Mouse (Mus musculus) liver, embryonic 11.5 days (tissue): ENCODE results near the gene Cers6. TPM values are rescaled to one million over a fixed set of nuclear protein-coding genes. Genes with fewer than 3 reads are reported as not detected.

Experiments used
- ATAC-seq: fragments of 200-750 bp; cut with Nextera tagmentation; replicated peaks from 2 replicates; pipeline ENCODE4 v1.8.0; 2017; ENCODE audit warnings: moderate number of reproducible peaks, mild to moderate bottlenecking, moderate TSS enrichment, moderate library complexity; ENCODE audit not compliant: low FRiP score
- DNase-seq: peaks from one replicate; pipeline ENCODE4 v3.0.0-alpha.2; 2017; ENCODE audit warnings: low spot score
- H3K27ac ChIP-seq: fragments of 300-500 bp; sonication (generic); 2 replicates; pipeline ENCODE4 v1.5.1; 2014; ENCODE audit warnings: mild to moderate bottlenecking, low read depth, low read length, control low read depth
- H3K27me3 ChIP-seq: fragments of 300-500 bp; sonication (generic); replicated peaks from 2 replicates; pipeline ENCODE4 v1.6.1; 2014; ENCODE audit warnings: low read length, mixed read lengths; ENCODE audit not compliant: control insufficient read depth, insufficient read depth
- H3K36me3 ChIP-seq: fragments of 300-500 bp; sonication (generic); 2 replicates; pipeline ENCODE4 v1.6.1; 2014; ENCODE audit warnings: mild to moderate bottlenecking, low read length, moderate library complexity, mixed read lengths; ENCODE audit not compliant: control insufficient read depth, insufficient read depth
- H3K4me1 ChIP-seq: fragments of 300-500 bp; sonication (generic); replicated peaks from 2 replicates; pipeline ENCODE4 v1.6.1; 2014; ENCODE audit warnings: low read length, mixed read lengths; ENCODE audit not compliant: control insufficient read depth, insufficient read depth
- H3K4me2 ChIP-seq: fragments of 300-500 bp; sonication (generic); 2 replicates; pipeline ENCODE4 v1.6.1; 2014; ENCODE audit warnings: mild to moderate bottlenecking, control low read depth, moderate library complexity
- H3K4me3 ChIP-seq: fragments of 300-500 bp; sonication (generic); 2 replicates; pipeline ENCODE4 v1.5.1; 2014; ENCODE audit warnings: low read depth, low read length, control low read depth
- H3K9ac ChIP-seq: fragments of 300-500 bp; sonication (generic); 2 replicates; pipeline ENCODE4 v1.6.1; 2014; ENCODE audit warnings: low read depth, low read length, control low read depth
- H3K9me3 ChIP-seq: fragments of 300-500 bp; sonication (generic); 2 replicates; pipeline ENCODE4 v1.6.1; 2016; ENCODE audit warnings: low read length, inconsistent platforms, mixed read lengths; ENCODE audit not compliant: control insufficient read depth
- WGBS: fragments of 180-500 bp; shearing (Covaris S2); extraction: QIAGEN DNeasy Blood & Tissue Kit; methylation state at CpG from one replicate; pipeline ENCODE4 v1.1.7; 2014; 5-methylcytosine and 5-hydroxymethylcytosine counted together
- polyA plus RNA-seq: library from polyadenylated mRNA; unstranded; fragments of >200 nt; fragmentation: Nextera tagmentation; extraction: Ambion mirVana; gene quantifications from 2 replicates; pipeline ENCODE4 v1.2.1, GENCODE M21; 2014

Cers6 gene
- polyA plus RNA-seq, 1 experiment from 2014 or later: 17.6 TPM

- H3K4me2 ChIP-seq: no peak overlapping the region
- whole genome bisulfite sequencing: 73% methylated on average over 4 of the region's 4 CpGs
Measured at GRCm38 (mm10) chr2:69116767-69117166, 255.5 kb downstream of the Cers6 start.

DNA sequence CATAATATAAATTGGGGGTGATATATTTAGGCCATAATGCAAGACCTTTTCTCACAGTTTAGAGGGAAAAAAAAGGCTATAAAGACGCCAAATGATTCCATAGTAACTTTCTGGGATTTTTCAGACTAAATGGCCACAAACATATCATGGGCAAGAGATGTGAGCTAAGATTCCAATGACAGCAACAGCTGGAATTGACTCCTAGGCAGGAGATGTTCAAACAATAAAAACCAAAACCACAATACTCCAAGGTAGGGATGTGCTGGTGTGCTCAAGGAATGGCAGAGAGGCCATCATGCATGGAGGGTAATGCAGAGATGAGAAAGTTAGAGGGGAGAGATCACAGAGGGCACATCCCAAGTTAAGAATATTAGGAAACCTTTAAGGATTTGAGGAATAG is 257.8 kb downstream of the Cers6 start:
- no peaks in the 10 kb centered on the region for H3K4me1 ChIP-seq
- H3K4me2 ChIP-seq: no peak overlapping the region
- no peak overlapping the region for H3K4me3 ChIP-seq
- H3K36me3 ChIP-seq: peaks cover 3% of the 10 kb centered on the region; the same call in 1 of the 2 replicates
- H3K9ac ChIP-seq: no peak overlapping the region
- H3K27me3 ChIP-seq: no peaks in the 10 kb centered on the region
- peaks cover 2% of the 10 kb centered on the region; the same call in 1 of the 2 replicates for H3K9me3 ChIP-seq
- no peak for DNase-seq
- no peak for ATAC-seq
- WGBS: 87% methylated on average over 1 of the region's 1 CpGs
- H3K27ac ChIP-seq: no peak overlapping the region

More at GRCm38 (mm10) chr2:69116767-69117166, 255.5 kb downstream of the Cers6 start:
- Histone ChIP-seq H3K9me3 (peaks cover 2% of the 10 kb centered on the region; the same call in 1 of the 2 replicates), H3K27ac (no peak overlapping the region), H3K4me1 (no peaks in the 10 kb centered on the region), H3K36me3 (peaks cover 3% of the 10 kb centered on the region; the same call in 1 of the 2 replicates), H3K9ac (no peak overlapping the region), H3K4me3 (no peak overlapping the region), H3K27me3 (no peaks in the 10 kb centered on the region)
- no peak for DNase-seq
- no peak for ATAC-seq

- no peak overlapping the region for H3K27ac ChIP-seq
- WGBS: 61% methylated on average over 2 of the region's 2 CpGs
- no peak overlapping the region for H3K9ac ChIP-seq
- H3K9me3 ChIP-seq: peaks cover 2% of the 10 kb centered on the region; the same call in 1 of the 2 replicates
- H3K27me3 ChIP-seq: no peaks in the 10 kb centered on the region
- H3K4me1 ChIP-seq: no peaks in the 10 kb centered on the region
- H3K4me3 ChIP-seq: no peak overlapping the region
- ATAC-seq: no peak
- H3K4me2 ChIP-seq: no peak overlapping the region
- H3K36me3 ChIP-seq: peaks cover 3% of the 10 kb centered on the region; the same call in 1 of the 2 replicates
- DNase-seq: no peak
Measured at GRCm38 (mm10) chr2:69119718-69120117, 258.5 kb downstream of the Cers6 start.

DNA sequence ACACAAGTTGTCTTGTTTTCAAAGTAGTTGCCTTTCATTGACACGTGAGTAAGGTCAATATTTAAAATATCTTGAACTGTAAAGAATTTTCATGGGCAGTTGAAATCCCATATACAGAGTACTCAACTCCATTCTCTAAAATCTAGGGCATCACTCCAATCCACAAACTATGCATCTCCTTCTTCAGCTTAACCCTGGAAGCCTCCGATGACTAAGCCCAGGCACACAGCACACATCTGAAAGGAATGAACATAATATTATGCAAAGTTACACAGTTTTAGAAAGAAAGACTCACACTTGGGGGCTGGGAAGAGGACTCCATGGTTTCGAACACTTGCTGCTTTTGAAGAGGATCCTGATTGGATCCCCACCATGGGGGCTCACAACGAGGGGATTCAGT is 260.4 kb downstream of the Cers6 start:
- Histone ChIP-seq H3K4me1 (no peaks in the 10 kb centered on the region), H3K9me3 (no peaks in the 10 kb centered on the region), H3K36me3 (no peaks in the 10 kb centered on the region), H3K9ac (no peak overlapping the region), H3K27ac (no peak overlapping the region), H3K27me3 (no peaks in the 10 kb centered on the region), H3K4me2 (no peak overlapping the region), H3K4me3 (no peak overlapping the region)
- WGBS: 81% methylated on average over 4 of the region's 4 CpGs
- DNase-seq: no peak
- ATAC-seq: no peak

- no peak overlapping the region for H3K4me2 ChIP-seq
- peaks cover 5% of the 10 kb centered on the region; the same call in 1 of the 2 replicates for H3K4me1 ChIP-seq
- no peaks in the 10 kb centered on the region for H3K36me3 ChIP-seq
- no peak for DNase-seq
- H3K27me3 ChIP-seq: no peaks in the 10 kb centered on the region
- 62% methylated on average over 3 of the region's 3 CpGs for WGBS
- no peaks in the 10 kb centered on the region for H3K9me3 ChIP-seq
- no peak overlapping the region for H3K9ac ChIP-seq
- no peak overlapping the region for H3K27ac ChIP-seq
- ATAC-seq: no peak
- H3K4me3 ChIP-seq: no peak overlapping the region
Measured at GRCm38 (mm10) chr2:69125425-69125824, 264.2 kb downstream of the Cers6 start.

DNA sequence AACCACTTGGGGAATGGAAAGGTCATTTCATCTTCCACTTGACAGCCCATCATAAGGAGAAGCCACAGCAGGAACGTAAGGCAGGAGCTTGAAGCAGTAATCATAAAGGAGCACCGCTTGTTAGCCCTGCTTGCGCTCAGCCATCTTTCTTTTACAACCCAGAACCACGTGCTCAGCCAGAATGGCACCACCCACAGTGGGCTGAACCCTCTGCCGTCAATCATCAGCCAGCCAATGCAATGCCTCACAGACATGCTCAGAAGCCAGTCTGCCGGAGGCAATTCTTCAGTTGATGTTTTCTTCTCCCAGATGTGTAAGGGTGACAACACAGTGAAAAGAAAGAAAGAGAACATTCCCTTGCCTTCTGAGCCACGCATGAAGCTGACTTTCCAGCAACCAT is 267.1 kb downstream of the Cers6 start:
- no peaks in the 10 kb centered on the region for H3K9me3 ChIP-seq
- no peak for DNase-seq
- H3K4me3 ChIP-seq: no peak overlapping the region
- no peak overlapping the region for H3K9ac ChIP-seq
- H3K4me1 ChIP-seq: peaks cover 5% of the 10 kb centered on the region; the same call in 1 of the 2 replicates
- ATAC-seq: no peak
- H3K27ac ChIP-seq: no peak overlapping the region
- no peak overlapping the region for H3K4me2 ChIP-seq
- H3K36me3 ChIP-seq: no peaks in the 10 kb centered on the region
- H3K27me3 ChIP-seq: no peaks in the 10 kb centered on the region
- WGBS: 80% methylated on average over 7 of the region's 7 CpGs

- no peak overlapping the region for H3K9ac ChIP-seq
- no peak overlapping the region for H3K4me2 ChIP-seq
- no peaks in the 10 kb centered on the region for H3K36me3 ChIP-seq
- H3K9me3 ChIP-seq: no peaks in the 10 kb centered on the region
- no peaks in the 10 kb centered on the region for H3K27me3 ChIP-seq
- H3K27ac ChIP-seq: 0 out of 2 replicates have a peak overlapping the region, but pooled peaks have one; percentile 6
- ATAC-seq: no peak; the same call in 1 of the 2 replicates
- DNase-seq: no peak
- no peak overlapping the region for H3K4me3 ChIP-seq
- peaks cover 5% of the 10 kb centered on the region; the same call in 1 of the 2 replicates for H3K4me1 ChIP-seq
- 61% methylated on average over 10 of the region's 10 CpGs for WGBS
Measured at GRCm38 (mm10) chr2:69128921-69129395, 267.7 kb downstream of the Cers6 start.

DNA sequence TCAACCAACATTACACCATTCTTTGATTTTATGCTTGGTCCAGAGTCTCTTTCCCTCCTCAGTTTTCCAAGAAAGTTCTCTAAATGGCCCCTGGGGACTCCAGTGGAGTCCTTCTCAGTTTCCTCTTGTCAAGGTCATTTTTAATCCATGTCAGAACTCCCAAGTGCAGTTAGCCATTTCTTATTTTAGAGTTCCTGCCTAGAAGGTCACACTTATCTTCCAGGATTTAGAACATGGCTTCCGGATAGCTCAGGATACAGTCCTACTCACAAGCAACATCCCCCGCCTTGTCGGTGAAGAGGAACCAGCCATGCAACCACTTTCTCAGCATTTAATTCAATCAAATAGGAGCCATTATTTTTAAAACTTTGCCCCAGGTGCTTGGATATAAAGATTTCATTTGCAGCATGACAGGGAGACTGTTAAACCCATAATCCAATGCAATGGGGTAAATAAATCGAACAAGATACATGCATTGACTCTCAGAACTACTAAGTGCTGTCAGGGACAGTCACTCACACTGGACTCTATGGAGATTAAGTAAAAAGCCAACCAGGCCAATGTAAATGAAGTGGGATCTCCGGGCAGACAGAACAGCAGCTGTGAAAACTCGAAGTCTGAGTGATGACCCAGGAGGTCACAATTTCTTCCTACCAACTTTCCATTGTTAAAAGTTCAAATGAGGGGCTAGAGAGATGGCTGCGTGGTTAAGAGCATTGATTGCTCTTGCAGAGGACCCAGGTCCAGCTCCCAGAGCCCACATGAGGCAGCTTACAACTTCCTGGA is 268.4 kb downstream of the Cers6 start:
- 64% methylated on average over 7 of the region's 7 CpGs for WGBS
- H3K4me3 ChIP-seq: no peak overlapping the region
- H3K4me2 ChIP-seq: no peak overlapping the region
- H3K9me3 ChIP-seq: no peaks in the 10 kb centered on the region
- no peak overlapping the region for H3K27ac ChIP-seq
- no peak overlapping the region for H3K9ac ChIP-seq
- DNase-seq (no peak), ATAC-seq (no peak)
- no peaks in the 10 kb centered on the region for H3K36me3 ChIP-seq
- no peaks in the 10 kb centered on the region for H3K27me3 ChIP-seq
- peaks cover 5% of the 10 kb centered on the region; the same call in 1 of the 2 replicates for H3K4me1 ChIP-seq
